Mouse (Mus musculus) intestine, embryonic 16.5 days (tissue): Measurements from ENCODE around the gene Cops7b. TPM values are rescaled to one million over a fixed set of nuclear protein-coding genes. Genes with fewer than 3 reads are reported as not detected.
A peak's percentile ranks its signal among the peaks of the same experiment; 100 is the strongest.
"Not testable (repeated sequence)": the region's sequence is repeated elsewhere in the genome, so short reads cannot be mapped to it uniquely, and the experiment has no call there.

Experiments
- ATAC-seq: fragments of 200-750 bp; cut with Nextera tagmentation; 2 replicates; pipeline ENCODE4 v1.8.0; 2017; ENCODE audit warnings: moderate TSS enrichment, moderate library complexity
- H3K27ac ChIP-seq: fragments of 300-500 bp; sonication (generic); 2 replicates; pipeline ENCODE4 v1.5.1; 2014; ENCODE audit warnings: mild to moderate bottlenecking, low read length
- H3K27me3 ChIP-seq: fragments of 300-500 bp; sonication (generic); replicated peaks from 2 replicates; pipeline ENCODE4 v1.6.1; 2014; ENCODE audit warnings: low read length, control low read depth, mixed read lengths; ENCODE audit not compliant: control insufficient read depth, insufficient read depth
- H3K36me3 ChIP-seq: fragments of 300-500 bp; sonication (generic); 2 replicates; pipeline ENCODE4 v1.6.1; 2014; ENCODE audit warnings: low read length, control low read depth; ENCODE audit not compliant: control insufficient read depth, insufficient read depth
- H3K4me1 ChIP-seq: fragments of 300-500 bp; sonication (generic); 2 replicates; pipeline ENCODE4 v1.6.1; 2014; ENCODE audit warnings: low read length, control low read depth, mixed read lengths; ENCODE audit not compliant: control insufficient read depth, insufficient read depth
- H3K4me2 ChIP-seq: fragments of 300-500 bp; sonication (generic); 2 replicates; pipeline ENCODE4 v1.6.1; 2014; ENCODE audit warnings: low read depth, low read length, control low read depth
- H3K4me3 ChIP-seq: fragments of 300-500 bp; sonication (generic); 2 replicates; pipeline ENCODE4 v1.5.1; 2014; ENCODE audit warnings: mild to moderate bottlenecking, low read length
- H3K9ac ChIP-seq: fragments of 300-500 bp; sonication (generic); 2 replicates; pipeline ENCODE4 v1.6.1; 2014; ENCODE audit warnings: low read depth, low read length
- H3K9me3 ChIP-seq: fragments of 300-500 bp; sonication (generic); 2 replicates; pipeline ENCODE4 v1.6.1; 2016; ENCODE audit warnings: low read length, control low read depth; ENCODE audit not compliant: control insufficient read depth
- WGBS: fragments of 180-500 bp; shearing (Covaris S2); extraction: QIAGEN DNeasy Blood & Tissue Kit; methylation state at CpG from one replicate; pipeline ENCODE4 v1.1.7; 2014; 5-methylcytosine and 5-hydroxymethylcytosine counted together
- polyA plus RNA-seq: library from polyadenylated mRNA; unstranded; fragments of >200 nt; fragmentation: Nextera tagmentation; extraction: Ambion mirVana; gene quantifications from 2 replicates; pipeline ENCODE4 v1.2.1, GENCODE M21; 2015

The Cops7b gene
- 31.5 and 35.1 TPM in 2 replicates for polyA plus RNA-seq

GRCm38 (mm10) chr1:86582451-86583096 lies at the start of gene Cops7b, which contains the start of gene Pde6d:
Gene Cops7b (plus strand): TSS chr1:86582904.
Gene Pde6d (minus strand): TSS chr1:86582629.
- Histone ChIP-seq H3K4me3 (peak within 1 kb of the TSS; percentile 88), H3K9ac (peak within 1 kb of the TSS; percentile 94), H3K9me3 (no peaks in the 10 kb centered on the region), H3K4me2 (peak within 1 kb of the TSS; percentile 80), H3K36me3 (no peaks in the 10 kb centered on the region), H3K27me3 (no peaks in the 10 kb centered on the region), H3K27ac (peak within 1 kb of the TSS; percentile 60), H3K4me1 (peaks cover 10% of the 10 kb centered on the region)
- ATAC-seq, result peak; percentile 99
- WGBS, result under 1% methylated on average over 26 of the region's 26 CpGs

GRCm38 (mm10) chr1:86533411-86534130 lies 49.1 kb upstream of the Cops7b start:
- no peak overlapping the region for H3K4me2 ChIP-seq
- no peaks in the 10 kb centered on the region for H3K27me3 ChIP-seq
- no peak overlapping the region for H3K4me3 ChIP-seq
- H3K36me3 ChIP-seq, result no peaks in the 10 kb centered on the region; the same call in 1 of the 2 replicates
- peaks cover 24% of the 10 kb centered on the region for H3K4me1 ChIP-seq
- WGBS, result 82% methylated on average over 6 of the region's 6 CpGs
- no peaks in the 10 kb centered on the region for H3K9me3 ChIP-seq
- no peak for ATAC-seq
- no peak overlapping the region for H3K9ac ChIP-seq
- no peak overlapping the region for H3K27ac ChIP-seq

GRCm38 (mm10) chr1:86538383-86538782 lies 44.3 kb upstream of the Cops7b start:
- ATAC-seq, result no peak
- Histone ChIP-seq H3K4me1 (no peaks in the 10 kb centered on the region), H3K4me2 (no peak overlapping the region), H3K9ac (no peak overlapping the region), H3K36me3 (no peaks in the 10 kb centered on the region; the same call in 1 of the 2 replicates), H3K27me3 (no peaks in the 10 kb centered on the region), H3K9me3 (no peaks in the 10 kb centered on the region), H3K4me3 (no peak overlapping the region), H3K27ac (no peak overlapping the region)
- 57% methylated on average over 3 of the region's 3 CpGs for WGBS

- H3K36me3 ChIP-seq, H3K9ac ChIP-seq, H3K4me1 ChIP-seq, H3K4me2 ChIP-seq, H3K9me3 ChIP-seq, ATAC-seq, H3K27me3 ChIP-seq, H3K4me3 ChIP-seq, H3K27ac ChIP-seq: not testable (repeated sequence)
- WGBS, result 87% methylated on average over 12 of the region's 12 CpGs
These were observed 43.1 kb upstream of the Cops7b start for GRCm38 (mm10) chr1:86539583-86539982.

GRCm38 (mm10) chr1:86542584-86542983 lies 40.1 kb upstream of the Cops7b start:
- Histone ChIP-seq H3K27me3 (no peaks in the 10 kb centered on the region), H3K4me2 (no peak overlapping the region), H3K9ac (no peak overlapping the region), H3K36me3 (no peaks in the 10 kb centered on the region; the same call in 1 of the 2 replicates), H3K4me3 (no peak overlapping the region), H3K9me3 (no peaks in the 10 kb centered on the region), H3K4me1 (no peaks in the 10 kb centered on the region), H3K27ac (no peak overlapping the region)
- 83% methylated on average over 2 of the region's 2 CpGs for WGBS
- ATAC-seq, result no peak

GRCm38 (mm10) chr1:86546797-86547196 lies 35.9 kb upstream of the Cops7b start:
- H3K27me3 ChIP-seq, result no peaks in the 10 kb centered on the region
- H3K4me1 ChIP-seq, result 0 out of 2 replicates have a peak, but pooled peaks cover 1% of the 10 kb centered on the region
- H3K36me3 ChIP-seq, result no peaks in the 10 kb centered on the region; the same call in 1 of the 2 replicates
- no peak for ATAC-seq
- H3K4me2 ChIP-seq, result no peak overlapping the region
- 75% methylated on average over 3 of the region's 3 CpGs for WGBS
- H3K9me3 ChIP-seq, result no peaks in the 10 kb centered on the region
- H3K4me3 ChIP-seq, result no peak overlapping the region
- H3K9ac ChIP-seq, result no peak overlapping the region
- H3K27ac ChIP-seq, result no peak overlapping the region

- H3K27me3 ChIP-seq, result no peaks in the 10 kb centered on the region
- WGBS, result 77% methylated on average over 4 of the region's 4 CpGs
- H3K4me2 ChIP-seq, result no peak overlapping the region
- 0 out of 2 replicates have a peak, but pooled peaks cover 5% of the 10 kb centered on the region for H3K4me1 ChIP-seq
- H3K9me3 ChIP-seq, result no peaks in the 10 kb centered on the region
- H3K27ac ChIP-seq, result no peak overlapping the region
- no peak for ATAC-seq
- no peak overlapping the region for H3K4me3 ChIP-seq
- H3K36me3 ChIP-seq, result no peaks in the 10 kb centered on the region
- H3K9ac ChIP-seq, result no peak overlapping the region
These were observed 31.4 kb upstream of the Cops7b start for GRCm38 (mm10) chr1:86551299-86551698.

- 39% methylated on average over 2 of the region's 2 CpGs for WGBS
- no peaks in the 10 kb centered on the region for H3K27me3 ChIP-seq
- H3K9ac ChIP-seq, result no peak overlapping the region
- 0 out of 2 replicates have a peak, but pooled peaks have one; percentile 48 for ATAC-seq
- H3K36me3 ChIP-seq, result no peaks in the 10 kb centered on the region
- H3K4me3 ChIP-seq, result no peak overlapping the region
- no peak overlapping the region for H3K27ac ChIP-seq
- H3K9me3 ChIP-seq, result no peaks in the 10 kb centered on the region
- H3K4me1 ChIP-seq, result 0 out of 2 replicates have a peak, but pooled peaks cover 5% of the 10 kb centered on the region
- no peak overlapping the region for H3K4me2 ChIP-seq
These were observed 30.8 kb upstream of the Cops7b start for GRCm38 (mm10) chr1:86551877-86552276.

GRCm38 (mm10) chr1:86555665-86556064 lies 27.0 kb upstream of the Cops7b start:
- H3K9me3 ChIP-seq, result no peaks in the 10 kb centered on the region
- 87% methylated on average over 3 of the region's 3 CpGs for WGBS

More at GRCm38 (mm10) chr1:86555665-86556064, 27.0 kb upstream of the Cops7b start:
- ATAC-seq, result no peak
- H3K4me2 ChIP-seq, result no peak overlapping the region
- no peak overlapping the region for H3K9ac ChIP-seq
- H3K27me3 ChIP-seq, result no peaks in the 10 kb centered on the region
- 0 out of 2 replicates have a peak, but pooled peaks cover 5% of the 10 kb centered on the region for H3K4me1 ChIP-seq
- no peak overlapping the region for H3K4me3 ChIP-seq
- no peaks in the 10 kb centered on the region for H3K36me3 ChIP-seq
- H3K27ac ChIP-seq, result no peak overlapping the region
